Mouse (Mus musculus) intestine, embryonic 14.5 days (tissue): ENCODE data around the gene Ptprt. TPM values are rescaled to one million over a fixed set of nuclear protein-coding genes. Genes with fewer than 3 reads are reported as not detected.
"Not testable (repeated sequence)": the region's sequence is repeated elsewhere in the genome, so short reads cannot be mapped to it uniquely, and the experiment has no call there.

Experiments used
- ATAC-seq: fragments of 200-750 bp; cut with Nextera tagmentation; replicated peaks from 2 replicates; pipeline ENCODE4 v1.8.0; 2017; ENCODE audit warnings: low read depth, moderate number of reproducible peaks, moderate TSS enrichment, moderate library complexity; ENCODE audit not compliant: low FRiP score, low TSS enrichment
- DNase-seq: peaks from one replicate; pipeline ENCODE4 v3.0.0-alpha.2; 2018; ENCODE audit warnings: low spot score
- H3K27ac ChIP-seq: fragments of 300-500 bp; sonication (generic); 2 replicates; pipeline ENCODE4 v1.5.1; 2014; ENCODE audit warnings: low read depth, mild to moderate bottlenecking, control low read depth
- H3K27me3 ChIP-seq: fragments of 300-500 bp; sonication (generic); replicated peaks from 2 replicates; pipeline ENCODE4 v1.6.1; 2014; ENCODE audit warnings: low read length, control low read depth; ENCODE audit not compliant: control insufficient read depth, insufficient read depth
- H3K36me3 ChIP-seq: fragments of 300-500 bp; sonication (generic); 2 replicates; pipeline ENCODE4 v1.6.1; 2014; ENCODE audit warnings: low read length, control low read depth; ENCODE audit not compliant: control insufficient read depth, insufficient read depth
- H3K4me1 ChIP-seq: fragments of 300-500 bp; sonication (generic); replicated peaks from 2 replicates; pipeline ENCODE4 v1.6.1; 2014; ENCODE audit warnings: low read length, control low read depth, mixed read lengths; ENCODE audit not compliant: control insufficient read depth, insufficient read depth
- H3K4me2 ChIP-seq: fragments of 300-500 bp; sonication (generic); 2 replicates; pipeline ENCODE4 v1.6.1; 2014; ENCODE audit warnings: low read length
- H3K4me3 ChIP-seq: fragments of 300-500 bp; sonication (generic); 2 replicates; pipeline ENCODE4 v1.5.1; 2014; ENCODE audit warnings: low read depth, low read length, control low read depth, mixed read lengths
- H3K9ac ChIP-seq: fragments of 300-500 bp; sonication (generic); 2 replicates; pipeline ENCODE4 v1.6.1; 2014; ENCODE audit warnings: mild to moderate bottlenecking, low read length
- H3K9me3 ChIP-seq: fragments of 300-500 bp; sonication (generic); 2 replicates; pipeline ENCODE4 v1.6.1; 2016; ENCODE audit warnings: low read length, control low read depth; ENCODE audit not compliant: control insufficient read depth
- WGBS: fragments of 180-500 bp; shearing (Covaris S2); extraction: QIAGEN DNeasy Blood & Tissue Kit; methylation state at CpG from one replicate; pipeline ENCODE4 v1.1.7; 2014; 5-methylcytosine and 5-hydroxymethylcytosine counted together
- polyA plus RNA-seq: library from polyadenylated mRNA; unstranded; fragments of >200 nt; fragmentation: Nextera tagmentation; extraction: Ambion mirVana; gene quantifications from 2 replicates; pipeline ENCODE4 v1.2.1, GENCODE M21; 2014

Ptprt gene
- polyA plus RNA-seq, 1 experiment from 2014 or later, result 1.4 TPM

DNA sequence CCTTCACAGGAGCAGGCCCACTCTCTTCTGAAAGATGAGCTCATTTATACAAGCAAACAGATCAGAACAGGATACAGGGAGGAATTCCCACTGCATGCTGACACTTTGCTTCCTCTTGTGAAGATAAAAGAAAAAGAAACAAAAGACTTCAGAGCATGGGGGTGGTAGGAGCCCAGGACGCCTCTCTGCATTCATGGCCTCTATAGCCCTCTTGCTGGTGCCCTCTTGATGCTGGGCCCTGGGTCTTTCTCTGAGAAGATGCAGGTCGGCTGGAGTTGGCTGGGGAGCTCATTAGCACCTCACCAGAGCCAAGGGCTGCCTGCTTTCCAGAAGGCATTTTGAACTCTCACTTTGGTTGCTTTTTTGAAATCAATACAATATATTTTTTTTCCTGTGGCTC lies 448.6 kb downstream of the Ptprt start:
- H3K27me3 ChIP-seq, result no peaks in the 10 kb centered on the region
- H3K36me3 ChIP-seq, result no peaks in the 10 kb centered on the region
- DNase-seq, result no peak
- WGBS, result 23% methylated on average over 2 of the region's 2 CpGs
- H3K4me2 ChIP-seq, result no peak overlapping the region
- no peak overlapping the region for H3K27ac ChIP-seq
- H3K4me1 ChIP-seq, result no peaks in the 10 kb centered on the region
- no peak overlapping the region for H3K9ac ChIP-seq
- no peak for ATAC-seq
- H3K9me3 ChIP-seq, result no peaks in the 10 kb centered on the region
- no peak overlapping the region for H3K4me3 ChIP-seq

DNA sequence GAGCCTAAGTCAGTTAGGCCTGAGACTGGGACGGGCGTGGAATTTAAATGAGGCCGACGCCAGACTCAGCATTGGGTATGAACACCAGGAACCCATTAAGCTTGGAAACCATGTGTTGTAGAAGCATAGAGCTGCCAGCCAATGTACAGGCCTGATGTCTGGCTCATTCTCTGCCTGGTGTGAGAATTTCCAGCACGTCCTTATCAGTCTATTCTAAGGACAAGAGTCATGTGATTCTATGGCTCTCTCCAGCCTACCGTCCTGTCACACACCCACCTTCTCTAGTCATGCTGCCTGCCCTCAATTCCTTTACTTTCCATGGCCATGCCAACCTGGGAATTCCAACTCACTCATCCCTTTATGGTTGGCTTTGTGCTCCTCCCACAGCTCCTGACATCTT lies 450.4 kb downstream of the Ptprt start:
- no peaks in the 10 kb centered on the region for H3K36me3 ChIP-seq
- ATAC-seq (no peak), DNase-seq (no peak)
- 90% methylated on average over 6 of the region's 6 CpGs for WGBS
- no peak overlapping the region for H3K27ac ChIP-seq
- no peaks in the 10 kb centered on the region for H3K9me3 ChIP-seq
- no peaks in the 10 kb centered on the region for H3K4me1 ChIP-seq
- H3K27me3 ChIP-seq, result no peaks in the 10 kb centered on the region
- no peak overlapping the region for H3K4me2 ChIP-seq
- no peak overlapping the region for H3K9ac ChIP-seq
- no peak overlapping the region for H3K4me3 ChIP-seq

DNA sequence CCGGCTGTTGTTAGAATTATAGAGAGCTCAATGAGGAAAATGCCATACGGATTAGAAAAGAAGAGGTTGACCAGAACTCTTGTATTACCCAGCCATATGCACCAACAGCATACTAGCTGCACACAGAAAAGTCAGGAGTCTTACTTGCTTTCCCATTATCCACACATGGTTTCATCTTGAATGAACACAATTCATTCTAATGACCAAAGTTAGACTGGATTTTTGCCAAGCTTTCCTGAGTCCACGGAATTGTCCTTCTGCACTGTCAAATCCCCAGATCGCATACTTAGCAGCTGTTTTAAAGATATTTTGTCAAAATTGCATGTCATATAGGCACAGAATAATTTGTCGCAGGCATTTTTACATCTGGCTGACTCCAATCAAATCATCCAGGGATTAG lies 463.6 kb downstream of the Ptprt start:
- H3K9me3 ChIP-seq, result no peaks in the 10 kb centered on the region
- no peaks in the 10 kb centered on the region for H3K27me3 ChIP-seq
- H3K4me3 ChIP-seq, result no peak overlapping the region
- no peaks in the 10 kb centered on the region for H3K4me1 ChIP-seq
- H3K9ac ChIP-seq, result no peak overlapping the region
- H3K36me3 ChIP-seq, result no peaks in the 10 kb centered on the region
- no peak overlapping the region for H3K27ac ChIP-seq
- DNase-seq (no peak), ATAC-seq (no peak)
- H3K4me2 ChIP-seq, result no peak overlapping the region
- WGBS, result 80% methylated on average over 5 of the region's 5 CpGs

DNA sequence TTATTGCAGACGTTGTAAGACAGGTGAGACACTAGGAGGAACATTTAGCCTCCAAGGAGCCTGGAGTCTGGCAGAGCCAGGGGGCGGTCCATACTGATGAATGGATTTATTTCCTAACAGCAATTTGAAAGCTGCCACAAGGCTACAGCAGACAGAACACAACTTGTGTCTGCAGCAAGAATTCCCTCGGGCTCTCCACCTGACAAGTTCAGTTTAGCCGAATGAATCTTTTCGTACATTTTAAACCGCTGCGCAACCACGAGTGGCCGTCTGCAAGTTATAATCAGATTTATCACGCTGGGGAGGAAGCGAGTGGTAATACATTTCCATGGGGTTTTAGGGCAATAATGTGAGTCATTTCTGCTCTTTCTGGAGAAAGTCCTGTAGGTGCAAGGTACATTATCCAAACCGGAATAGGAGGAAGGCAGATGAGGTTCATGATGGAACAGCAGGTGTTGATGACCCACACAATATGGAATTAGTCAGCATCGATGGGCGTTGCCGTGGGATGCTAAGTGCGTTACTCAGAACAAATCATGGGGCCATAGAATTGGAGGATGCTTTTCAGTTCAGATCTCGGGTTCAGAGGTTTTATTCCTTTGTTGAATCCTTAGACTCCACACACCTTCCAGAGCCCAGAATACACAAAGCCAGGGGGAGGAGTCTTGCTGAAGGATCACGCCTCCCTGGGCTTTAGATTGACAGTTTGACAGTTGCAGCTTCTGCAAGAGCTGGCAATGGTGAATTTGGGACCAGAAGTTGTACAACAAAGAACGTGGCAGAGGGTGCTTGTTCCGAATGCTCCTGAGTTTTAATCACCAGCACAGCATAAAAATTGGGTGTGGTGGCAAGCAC lies 478.1 kb downstream of the Ptprt start:
- 79% methylated on average over 20 of the region's 20 CpGs for WGBS
- H3K4me3 ChIP-seq, result no peak overlapping the region
- DNase-seq (no peak), ATAC-seq (no peak)
- H3K27ac ChIP-seq, result no peak overlapping the region
- H3K27me3 ChIP-seq, result no peaks in the 10 kb centered on the region
- H3K4me1 ChIP-seq, result no peaks in the 10 kb centered on the region
- H3K9me3 ChIP-seq, result no peaks in the 10 kb centered on the region
- H3K9ac ChIP-seq, result no peak overlapping the region
- no peak overlapping the region for H3K4me2 ChIP-seq
- no peaks in the 10 kb centered on the region for H3K36me3 ChIP-seq

DNA sequence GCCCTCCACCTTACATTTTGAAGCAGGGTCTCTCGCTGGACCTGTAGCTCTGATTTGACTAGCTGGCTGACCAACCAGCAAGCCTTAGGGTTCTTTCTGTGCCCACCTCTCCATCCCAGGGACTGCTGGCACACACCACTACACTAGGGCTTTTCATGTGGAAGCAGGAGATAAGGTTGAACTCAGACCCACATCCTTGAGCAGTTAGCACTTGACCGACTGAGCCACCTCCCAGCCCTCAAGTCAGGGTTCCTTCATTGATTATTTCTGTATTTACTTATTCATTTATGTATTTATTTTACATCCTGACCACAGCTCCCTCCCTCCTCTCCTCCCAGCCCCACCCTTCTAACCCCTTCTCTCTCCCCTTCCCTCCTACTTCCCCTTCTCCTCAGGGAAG lies 479.1 kb downstream of the Ptprt start:
- H3K4me1 ChIP-seq, result no peaks in the 10 kb centered on the region
- DNase-seq, result no peak

DNA sequence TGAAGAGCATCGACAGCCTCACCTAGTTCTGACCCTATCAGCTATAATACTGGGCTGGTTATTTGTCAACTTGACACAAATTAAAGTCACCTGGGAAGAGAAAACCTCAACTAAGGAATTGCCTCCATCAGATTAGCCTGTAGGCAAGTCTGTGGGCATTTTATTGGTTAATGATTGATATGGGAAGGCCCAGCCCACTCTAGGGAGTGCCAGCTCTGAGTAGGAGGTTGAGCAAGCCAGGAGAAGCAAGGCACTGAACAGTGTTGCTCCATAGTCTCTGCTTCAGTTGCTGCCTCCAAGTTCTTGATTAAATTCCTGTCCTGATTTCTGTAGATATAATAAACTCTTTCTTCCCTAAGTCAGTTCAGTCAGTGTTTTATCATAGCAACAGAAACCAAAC lies 488.4 kb downstream of the Ptprt start:
- ATAC-seq (no peak), DNase-seq (no peak)
- H3K27me3 ChIP-seq, result no peaks in the 10 kb centered on the region
- WGBS, result 84% methylated on average over 1 of the region's 1 CpGs
- H3K27ac ChIP-seq, result no peak overlapping the region
- no peak overlapping the region for H3K9ac ChIP-seq
- H3K36me3 ChIP-seq, result no peaks in the 10 kb centered on the region
- no peaks in the 10 kb centered on the region for H3K9me3 ChIP-seq
- no peaks in the 10 kb centered on the region for H3K4me1 ChIP-seq
- H3K4me3 ChIP-seq, result no peak overlapping the region
- no peak overlapping the region for H3K4me2 ChIP-seq

More for the DNA sequence above, 479.1 kb downstream of the Ptprt start:
- H3K36me3 ChIP-seq, result no peaks in the 10 kb centered on the region
- H3K9ac ChIP-seq, result no peak overlapping the region
- H3K9me3 ChIP-seq, result no peaks in the 10 kb centered on the region
- H3K4me2 ChIP-seq, result no peak overlapping the region
- no peak for ATAC-seq
- H3K27me3 ChIP-seq, result no peaks in the 10 kb centered on the region
- H3K27ac ChIP-seq, result no peak overlapping the region
- 80% methylated on average over 2 of the region's 2 CpGs for WGBS
- H3K4me3 ChIP-seq, result no peak overlapping the region

GRCm38 (mm10) chr2:162141845-162142411 lies 519.0 kb downstream of the Ptprt start:
- no peak overlapping the region for H3K27ac ChIP-seq
- H3K9ac ChIP-seq, result no peak overlapping the region
- H3K4me3 ChIP-seq, result no peak overlapping the region
- ATAC-seq (no peak), DNase-seq (no peak)
- H3K36me3 ChIP-seq, result no peaks in the 10 kb centered on the region
- no peaks in the 10 kb centered on the region for H3K9me3 ChIP-seq
- H3K4me1 ChIP-seq, result no peaks in the 10 kb centered on the region
- no peaks in the 10 kb centered on the region for H3K27me3 ChIP-seq
- H3K4me2 ChIP-seq, result no peak overlapping the region
- 86% methylated on average over 3 of the region's 3 CpGs for WGBS

DNA sequence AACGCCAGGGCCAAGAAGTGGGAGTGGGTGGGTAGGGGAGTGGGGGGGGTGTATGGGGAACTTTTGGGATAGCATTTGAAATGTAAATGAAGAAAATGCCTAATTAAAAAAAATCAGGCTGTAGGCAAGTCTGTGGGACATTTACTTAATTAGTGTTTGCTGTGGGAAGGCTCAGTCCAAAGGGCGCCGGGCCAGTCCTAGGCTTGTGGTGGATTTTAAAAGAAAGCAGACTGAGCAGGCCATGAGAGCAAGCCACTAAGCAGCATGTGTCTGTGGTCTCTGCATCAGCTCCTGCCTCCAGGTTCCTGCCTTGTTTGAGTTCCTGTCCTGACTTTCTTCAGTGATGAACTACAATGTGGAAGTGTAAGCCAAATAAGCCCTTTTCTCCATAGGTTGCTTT lies 524.8 kb downstream of the Ptprt start:
- not testable (repeated sequence) for H3K27ac ChIP-seq, H3K9ac ChIP-seq, H3K9me3 ChIP-seq, H3K27me3 ChIP-seq, H3K4me1 ChIP-seq, H3K36me3 ChIP-seq, ATAC-seq, DNase-seq, H3K4me3 ChIP-seq, H3K4me2 ChIP-seq
- WGBS, result 91% methylated on average over 3 of the region's 3 CpGs
